Comparison of ENCODE assay signal across 8 mouse cellular contexts in the genomic region with DNA sequence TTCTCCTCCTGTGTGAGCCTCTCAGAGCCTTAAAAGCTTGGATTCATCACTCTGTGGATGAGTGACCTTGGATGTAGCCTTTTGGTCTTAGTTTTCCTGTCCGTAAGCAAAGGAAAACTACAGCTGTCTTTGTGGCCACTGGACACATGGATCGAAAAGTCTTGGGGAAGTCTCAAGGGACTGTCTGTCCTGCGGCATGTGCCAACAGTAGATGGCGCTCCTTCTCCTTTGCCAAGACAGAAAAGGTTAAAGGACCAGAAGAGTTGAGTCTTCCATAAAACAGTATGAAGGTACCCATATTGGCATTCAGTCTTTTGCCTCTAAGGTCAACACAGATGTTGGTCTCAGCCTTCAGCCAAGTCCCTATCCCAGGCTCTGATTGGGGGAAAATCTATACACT. TPM values are rescaled to one million over a fixed set of nuclear protein-coding genes. Genes with fewer than 3 reads are reported as not detected.
DNase-seq lines count a peak whose midpoint lies in the region; TF ChIP-seq lines count a peak whose summit lies in the region.

No protein-coding gene starts in this region.

- TF ChIP-seq EP300 in CH12.LX (IDR thresholded peaks at IDR 0.05; ENCODE audit: low read length), result no peak

- H3K9me3 ChIP-seq in heart, embryonic 10.5 days, result no peaks in the 10 kb centered on the region
- no peaks in the 10 kb centered on the region for H3K9me3 ChIP-seq in CH12.LX (replicated peaks; ENCODE audit: low read length)

- TF ChIP-seq RAD21 in CH12.LX (IDR thresholded peaks at IDR 0.05; ENCODE audit: low read depth, low read length), result peak; percentile 95

- no peak overlapping the region for H3K27ac ChIP-seq in heart, embryonic 10.5 days
- no peak overlapping the region for H3K27ac ChIP-seq in CH12.LX (ENCODE audit: insufficient read depth, low read depth)
- no peak overlapping the region for H3K27ac ChIP-seq in gastrocnemius, adult 2 months

- H3K4me3 ChIP-seq in heart, embryonic 10.5 days, result no peak overlapping the region
- H3K4me3 ChIP-seq in CH12.LX (replicated peaks in 1 of 3; ENCODE audit: low read depth in 2 of 3, low read length in 2 of 3, poor library complexity in 1 of 3), result no peak overlapping the region
- H3K4me3 ChIP-seq in gastrocnemius, adult 2 months, result no peak overlapping the region; the same call in 1 of the 2 replicates

- 0 out of 2 replicates have a peak, but pooled peaks cover 5% of the 10 kb centered on the region for H3K27me3 ChIP-seq in heart, embryonic 10.5 days (ENCODE audit: insufficient read depth, poor library complexity, severe bottlenecking)
- no peaks in the 10 kb centered on the region for H3K27me3 ChIP-seq in CH12.LX (replicated peaks)

- in situ Hi-C loops in CH12.LX (cut with MboI; ENCODE audit: low pct_ligation_motif_present, low pct_unique_long_range_greater_than_20kb, low sequenced_read_pairs), result loop anchor here (5.0 kb wide), 2 partner anchors 98 to 243 kb away; no protein-coding TSS in a partner anchor

- H3K9ac ChIP-seq in CH12.LX (ENCODE audit: insufficient read depth, low read depth), result no peak overlapping the region

- no peaks in the 10 kb centered on the region for H3K36me3 ChIP-seq in heart, embryonic 10.5 days
- no peaks in the 10 kb centered on the region for H3K36me3 ChIP-seq in CH12.LX (replicated peaks in 1 of 2; ENCODE audit: control insufficient read depth in 1 of 2, insufficient read depth in 1 of 2, low read length in 1 of 2)

- peak overlapping the region; percentile 39 for H3K4me2 ChIP-seq in CH12.LX (ENCODE audit: insufficient read depth, low read depth, poor library complexity, severe bottlenecking)

- no peak for TF ChIP-seq POLR2A in CH12.LX (IDR thresholded peaks at IDR 0.05; ENCODE audit: low read depth, low read length)

- 18% methylated on average over 4 of the region's 4 CpGs for WGBS in heart, embryonic 10.5 days
- 10% methylated on average over 4 of the region's 4 CpGs for WGBS in large intestine, adult 2 months

- dilution Hi-C loops in CH12.LX (cut with MboI; ENCODE audit: extremely low pct_ligation_motif_present, extremely low pct_unique_long_range_greater_than_20kb, low sequenced_read_pairs), result no loop called here

- intact Hi-C loops in gastrocnemius, adult 2 months (cut with DNase I), result no loop called here

- peak; percentile 87 for DNase-seq in heart, adult 11 months
- DNase-seq in heart, embryonic 10.5 days (ENCODE audit: low spot score), result no peak
- DNase-seq in CH12.LX (ENCODE audit: extremely low read depth), result peak; percentile 70
- DNase-seq in c-Kit-positive CD71-positive TER-119-negative erythroid progenitor cells, embryonic 14.5 days (ENCODE audit: low read depth), result peak; percentile 9
- DNase-seq in gastrocnemius, adult 2 months, result peak; percentile 66
- DNase-seq in large intestine, adult 2 months (ENCODE audit: low read depth, low spot score), result peak; percentile 24
- DNase-seq in lung, postnatal 25 days (ENCODE audit: low spot score), result peak; percentile 73
- peak; percentile 6 to 8 for DNase-seq in spleen, postnatal 36 days (ENCODE audit: low spot score in 2 of 2)

- H3K79me2 ChIP-seq in CH12.LX (replicated peaks; ENCODE audit: control insufficient read depth, extremely low read depth, insufficient read depth, poor library complexity, severe bottlenecking), result no peaks in the 10 kb centered on the region

- peak; percentile 74 to 96 for TF ChIP-seq CTCF in CH12.LX (conservative IDR thresholded peaks at IDR 0.05 in 1 of 2, IDR thresholded peaks at IDR 0.05 in 1 of 2; ENCODE audit: low read depth in 2 of 2, low read length in 2 of 2)
- TF ChIP-seq CTCF in gastrocnemius, adult 2 months (IDR thresholded peaks at IDR 0.05), result peak; percentile 83

- H3K4me1 ChIP-seq in heart, embryonic 10.5 days, result no peaks in the 10 kb centered on the region
- peaks cover 0 to 2% of the 10 kb centered on the region in 2 experiments; a peak in 2 of 4 replicates for H3K4me1 ChIP-seq in CH12.LX (ENCODE audit: control insufficient read depth in 1 of 2, insufficient read depth in 2 of 2)

TF ChIP-seq in CH12.LX, 34 proteins besides CTCF, POLR2A, EP300 and RAD21:
- TF ChIP-seq NRF1 (IDR thresholded peaks at IDR 0.05; ENCODE audit: low read depth, low read length), result no peak
- TF ChIP-seq JUND (conservative IDR thresholded peaks at IDR 0.05; ENCODE audit: low read depth, low read length), result 0 out of 2 replicates have a peak, but pooled peaks have one; percentile 16
- no peak for TF ChIP-seq PAX5 (IDR thresholded peaks at IDR 0.05; ENCODE audit: low read length)
- TF ChIP-seq SMC3 (IDR thresholded peaks at IDR 0.05; ENCODE audit: low read depth, low read length), result peak; percentile 96
- no peak for TF ChIP-seq UBTF (IDR thresholded peaks at IDR 0.05; ENCODE audit: low read depth, low read length)
- peak; percentile 65 for TF ChIP-seq MAX (IDR thresholded peaks at IDR 0.05; ENCODE audit: low read length)
- TF ChIP-seq ZC3H11A (IDR thresholded peaks at IDR 0.05; ENCODE audit: low read depth, low read length), result peak; percentile 72
- TF ChIP-seq MEF2A (IDR thresholded peaks at IDR 0.05; ENCODE audit: borderline replicate concordance, low read depth, low read length), result peak; percentile 36; the same call in 1 of the 2 replicates
- no peak for TF ChIP-seq POLR2AphosphoS2 (IDR thresholded peaks at IDR 0.05; ENCODE audit: low read depth, low read length)
- peak; percentile 69; the same call in 1 of the 2 replicates for TF ChIP-seq KAT2A (IDR thresholded peaks at IDR 0.05; ENCODE audit: insufficient replicate concordance, low read length)
- TF ChIP-seq MYC (IDR thresholded peaks at IDR 0.05; ENCODE audit: low read depth, low read length), result 0 out of 2 replicates have a peak, but pooled peaks have one; percentile 39

RNA-seq across cellular contexts. Expression of a gene that starts 47.6 kb away (rescaled TPM):
- polyA plus RNA-seq in heart, embryonic 10.5 days (2016; fragmentation: Nextera tagmentation; extraction: Ambion mirVana), result 10.7 and 17.9 TPM in 2 replicates
- 3.6 and 3.9 TPM in 2 replicates for total RNA-seq in CH12.LX (2012; rRNA removed)
- total RNA-seq in CH12.LX (2014; rRNA removed), result 4.7 and 5.4 TPM in 2 replicates
- polyA plus RNA-seq in CH12.LX (2012; ENCODE audit: insufficient read length, low read depth), result 3.4 and 3.5 TPM in 2 replicates
- total RNA-seq in gastrocnemius, adult 2 months (2021), result 10 to 100 TPM; 14.4 to 21.6 TPM
- 0.92 and 1.3 TPM in 2 replicates for polyA plus RNA-seq in large intestine, adult 2 months (2012; rRNA removed)
